Mouse (Mus musculus) cerebellum, adult 2 months (tissue): Measurements from ENCODE around the gene Cabp1. TPM values are rescaled to one million over a fixed set of nuclear protein-coding genes. Genes with fewer than 3 reads are reported as not detected.

Experiments
- DNase-seq, 2 experiments: peaks; one replicate each; pipeline ENCODE4 v3.0.0; 2021
- H3K27ac ChIP-seq: fragments of 200-500 bp; 2 replicates; pipeline ENCODE4 v1.5.1; 2012; ENCODE audit warnings: low read length, control low read depth, inconsistent platforms; ENCODE audit not compliant: insufficient read depth
- H3K27me3 ChIP-seq: fragments of 200-500 bp; 2 replicates; pipeline ENCODE4 v1.6.1; 2012; ENCODE audit warnings: inconsistent platforms, mild to moderate bottlenecking, low read length, moderate library complexity; ENCODE audit not compliant: control insufficient read depth, insufficient read depth
- H3K4me1 ChIP-seq: fragments of 200-500 bp; 2 replicates; pipeline ENCODE4 v1.6.1; 2011; ENCODE audit warnings: low read length; ENCODE audit not compliant: control insufficient read depth, insufficient read depth
- H3K4me3 ChIP-seq: fragments of 200-500 bp; replicated peaks from 2 replicates; pipeline ENCODE3; 2011; ENCODE audit warnings: mild to moderate bottlenecking, low read depth, low read length, control low read depth; ENCODE audit not compliant: insufficient read depth
- CTCF ChIP-seq: fragments of 200-500 bp; IDR thresholded peaks from 2 replicates; pipeline ENCODE4 v1.5.1; 2011; ENCODE audit warnings: low read depth, mild to moderate bottlenecking, control low read depth, low read length, moderate library complexity, borderline replicate concordance; ENCODE audit not compliant: insufficient read depth
- POLR2A ChIP-seq: fragments of 200-500 bp; IDR thresholded peaks from 2 replicates; pipeline ENCODE4 v1.6.1; 2011; ENCODE audit warnings: low read length, control low read depth, borderline replicate concordance; ENCODE audit not compliant: insufficient read depth
- WGBS: fragments of 180-500 bp; shearing (Covaris S2); methylation state at CpG from one replicate; pipeline ENCODE4 v1.1.7; 2018; 5-methylcytosine and 5-hydroxymethylcytosine counted together
- polyA plus RNA-seq: library from polyadenylated mRNA; depleted of rRNA; stranded (reverse); fragments of >200 nt; gene quantifications from 2 replicates; pipeline ENCODE4 v1.2.3, GENCODE M21; 2012

Gene Cabp1
- polyA plus RNA-seq, 1 experiment = 294 TPM

GRCm38 (mm10) chr5:115160655-115161054 is 33.5 kb downstream of the Cabp1 start:
- 82% methylated on average over 6 of the region's 6 CpGs for WGBS
- TF ChIP-seq POLR2A (no peak), CTCF (no peak)
- Histone ChIP-seq H3K27ac (no peak overlapping the region), H3K27me3 (no peaks in the 10 kb centered on the region), H3K4me1 (peaks cover 10% of the 10 kb centered on the region; the same call in 1 of the 2 replicates), H3K4me3 (no peak overlapping the region)
- no peak for DNase-seq

- Histone ChIP-seq H3K27me3 (no peaks in the 10 kb centered on the region), H3K27ac (peak overlapping the region; percentile 97; the same call in 1 of the 2 replicates), H3K4me1 (peaks cover 20% of the 10 kb centered on the region; the same call in 1 of the 2 replicates), H3K4me3 (peak overlapping the region; percentile 88)
- DNase-seq = no peak
- WGBS = 23% methylated on average over 12 of the region's 12 CpGs
- no peak for TF ChIP-seq CTCF
- no peak for TF ChIP-seq POLR2A
These were observed 35.0 kb downstream of the Cabp1 start for GRCm38 (mm10) chr5:115159165-115159564.

- WGBS = under 1% methylated on average over 77 of the region's 78 CpGs
- peak within 1 kb of the TSS; percentile 97 for H3K27ac ChIP-seq
These were observed 35.9 kb downstream of the Cabp1 start, which contains the start of gene Mlec for GRCm38 (mm10) chr5:115158040-115158983. Gene Mlec (minus strand): TSS chr5:115158179.

GRCm38 (mm10) chr5:115156933-115157589 is 37.1 kb downstream of the Cabp1 start:
- H3K4me3 ChIP-seq = peak overlapping the region; percentile 66
- peak; percentile 46 to 56 for DNase-seq
- no peak overlapping the region for H3K27ac ChIP-seq
- TF ChIP-seq CTCF (no peak), POLR2A (no peak)
- WGBS = 1% methylated on average over 26 of the region's 26 CpGs
- peaks cover 25% of the 10 kb centered on the region; the same call in 1 of the 2 replicates for H3K4me1 ChIP-seq
- H3K27me3 ChIP-seq = no peaks in the 10 kb centered on the region

More at GRCm38 (mm10) chr5:115158040-115158983, 35.9 kb downstream of the Cabp1 start, which contains the start of gene Mlec:
- TF ChIP-seq CTCF (no peak), POLR2A (peak; percentile 74)
- H3K4me3 ChIP-seq = peak within 1 kb of the TSS; percentile 88
- DNase-seq = peak; percentile 99 to 100
- H3K4me1 ChIP-seq = peaks cover 24% of the 10 kb centered on the region; the same call in 1 of the 2 replicates
- H3K27me3 ChIP-seq = no peaks in the 10 kb centered on the region

- TF ChIP-seq POLR2A (no peak), CTCF (no peak)
- Histone ChIP-seq H3K27me3 (no peaks in the 10 kb centered on the region), H3K4me1 (peaks cover 25% of the 10 kb centered on the region; the same call in 1 of the 2 replicates), H3K27ac (no peak overlapping the region), H3K4me3 (peak overlapping the region; percentile 29)
- WGBS = 48% methylated on average over 7 of the region's 7 CpGs
- DNase-seq = no peak
These were observed 37.8 kb downstream of the Cabp1 start for GRCm38 (mm10) chr5:115156401-115156800.

GRCm38 (mm10) chr5:115155831-115156230 is 38.4 kb downstream of the Cabp1 start:
- 16% methylated on average over 5 of the region's 5 CpGs for WGBS
- Histone ChIP-seq H3K27me3 (no peaks in the 10 kb centered on the region), H3K27ac (no peak overlapping the region), H3K4me1 (peaks cover 25% of the 10 kb centered on the region; the same call in 1 of the 2 replicates), H3K4me3 (peak overlapping the region; percentile 3)
- no peak for DNase-seq
- TF ChIP-seq CTCF (no peak), POLR2A (no peak)

GRCm38 (mm10) chr5:115155156-115155631 is 39.0 kb downstream of the Cabp1 start:
- peaks cover 25% of the 10 kb centered on the region; the same call in 1 of the 2 replicates for H3K4me1 ChIP-seq
- no peak overlapping the region for H3K4me3 ChIP-seq
- no peak for DNase-seq
- H3K27me3 ChIP-seq = no peaks in the 10 kb centered on the region
- 47% methylated on average over 13 of the region's 13 CpGs for WGBS
- TF ChIP-seq CTCF = no peak
- no peak for TF ChIP-seq POLR2A
- H3K27ac ChIP-seq = no peak overlapping the region
